Mouse (Mus musculus) urinary bladder, adult 2 months (tissue): ENCODE measurements around the gene Cxcr1. TPM values are rescaled to one million over a fixed set of nuclear protein-coding genes. Genes with fewer than 3 reads are reported as not detected.

Source experiments
- polyA plus RNA-seq: library from polyadenylated mRNA; depleted of rRNA; stranded (reverse); fragments of >200 nt; gene quantifications from 2 replicates; pipeline ENCODE4 v1.2.3, GENCODE M21; 2012; rRNA removed

Gene Cxcr1
- polyA plus RNA-seq, 1 experiment: not detected

Other genes with a start within 250 kb of the Cxcr1 start
- 192 and 408 TPM in 2 replicates for gene Tns1, start 70.2 kb downstream of the Cxcr1 start, polyA plus RNA-seq
- 1.2 TPM in 2 replicates for gene Rufy4, start 69.1 kb downstream of the Cxcr1 start, polyA plus RNA-seq
- 0.03 TPM in 2 replicates for gene Cxcr2, start 40.6 kb downstream of the Cxcr1 start, polyA plus RNA-seq
- gene Arpc2, start 41.5 kb upstream of the Cxcr1 start, polyA plus RNA-seq: 372 and 394 TPM in 2 replicates
- 1.6 TPM in 2 replicates for gene Gpbar1, start 83.9 kb upstream of the Cxcr1 start, polyA plus RNA-seq
- 131 and 137 TPM in 2 replicates for gene Aamp, start 90.1 kb upstream of the Cxcr1 start, polyA plus RNA-seq
- gene Pnkd, start 90.3 kb upstream of the Cxcr1 start, polyA plus RNA-seq: 60.6 and 61.9 TPM in 2 replicates
- gene Tmbim1, start 111.0 kb upstream of the Cxcr1 start, polyA plus RNA-seq: 91.2 and 120 TPM in 2 replicates
- 2.7 and 2.9 TPM in 2 replicates for gene Catip, start 167.5 kb upstream of the Cxcr1 start, polyA plus RNA-seq
- gene Slc11a1, start 180.6 kb upstream of the Cxcr1 start, polyA plus RNA-seq: 13.2 and 16.5 TPM in 2 replicates
- 93.7 and 117 TPM in 2 replicates for gene Ctdsp1, start 196.9 kb upstream of the Cxcr1 start, polyA plus RNA-seq
- gene Vil1, start 214.7 kb upstream of the Cxcr1 start, polyA plus RNA-seq: 0.07 and 0.10 TPM in 2 replicates